Mouse (Mus musculus) kidney, adult 2 months (tissue): ENCODE results near the gene Plxna4.

Experiments
- CTCF ChIP-seq: fragments of 200-500 bp; conservative IDR thresholded peaks from 2 replicates; pipeline ENCODE4 v1.5.1; 2011; ENCODE audit warnings: low read depth, mild to moderate bottlenecking, control low read depth, low read length, moderate library complexity, mixed read lengths; ENCODE audit not compliant: insufficient read depth, insufficient read length
- POLR2A ChIP-seq: fragments of 200-500 bp; IDR thresholded peaks from one replicate; pipeline ENCODE4 v1.6.1; 2011; ENCODE audit warnings: low read depth, low read length, control low read depth

DNA sequence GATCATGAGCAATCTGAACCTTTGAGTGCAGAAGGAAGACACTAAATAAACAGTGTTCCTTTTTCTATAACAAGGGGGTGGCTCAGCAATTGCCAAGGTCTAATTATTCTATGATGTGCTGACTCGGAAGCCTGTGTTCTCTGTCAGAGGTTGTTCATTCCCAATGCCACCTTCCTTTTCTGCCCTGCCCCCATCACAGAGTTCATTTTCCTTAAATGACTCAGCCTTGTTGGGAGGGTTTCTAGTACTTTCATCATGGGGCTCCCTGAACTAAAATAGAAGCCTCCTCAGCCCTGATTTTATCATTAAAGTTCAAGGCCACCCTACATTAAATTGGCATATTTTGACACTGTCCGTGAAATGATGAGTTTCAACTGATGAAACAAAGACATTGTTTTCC, 242.0 kb downstream of the Plxna4 start:
- TF ChIP-seq CTCF (no peak), POLR2A (no peak)
